Mouse (Mus musculus) heart, postnatal 0 days (tissue): Measurements from ENCODE around the gene Ms4a2. TPM values are rescaled to one million over a fixed set of nuclear protein-coding genes. Genes with fewer than 3 reads are reported as not detected.

Experiments used
- ATAC-seq: fragments of 200-750 bp; cut with Nextera tagmentation; 2 replicates; pipeline ENCODE4 v1.8.0; 2017; ENCODE audit warnings: low read depth, moderate number of reproducible peaks, moderate library complexity; ENCODE audit not compliant: insufficient read depth
- DNase-seq: peaks from one replicate; pipeline ENCODE4 v3.0.0-alpha.2; 2016; ENCODE audit warnings: low spot score
- H3K27ac ChIP-seq: fragments of 300-500 bp; sonication (generic); 2 replicates; pipeline ENCODE4 v1.5.1; 2014; ENCODE audit warnings: low read depth, mild to moderate bottlenecking
- H3K27me3 ChIP-seq: fragments of 300-500 bp; sonication (generic); 2 replicates; pipeline ENCODE4 v1.6.1; 2014; ENCODE audit warnings: low read length, mixed read lengths; ENCODE audit not compliant: control insufficient read depth, insufficient read depth
- H3K36me3 ChIP-seq: fragments of 300-500 bp; sonication (generic); replicated peaks from 2 replicates; pipeline ENCODE4 v1.6.1; 2014; ENCODE audit warnings: low read length, mixed read lengths; ENCODE audit not compliant: control insufficient read depth, insufficient read depth
- H3K4me1 ChIP-seq: fragments of 300-500 bp; sonication (generic); 2 replicates; pipeline ENCODE4 v1.6.1; 2014; ENCODE audit warnings: antibody characterized with exemption; ENCODE audit not compliant: control insufficient read depth, insufficient read depth
- H3K4me2 ChIP-seq: fragments of 300-500 bp; sonication (generic); 2 replicates; pipeline ENCODE4 v1.6.1; 2014; ENCODE audit warnings: low read depth, mild to moderate bottlenecking, low read length, moderate library complexity
- H3K4me3 ChIP-seq: fragments of 300-500 bp; sonication (generic); 2 replicates; pipeline ENCODE4 v1.5.1; 2014; ENCODE audit warnings: low read depth, low read length
- H3K9ac ChIP-seq: fragments of 300-500 bp; sonication (generic); replicated peaks from 2 replicates; pipeline ENCODE4 v1.6.1; 2014; ENCODE audit warnings: low read depth, low read length, mixed read lengths
- H3K9me3 ChIP-seq: fragments of 300-500 bp; sonication (generic); replicated peaks from 2 replicates; pipeline ENCODE4 v1.6.1; 2016; ENCODE audit warnings: low read length; ENCODE audit not compliant: control insufficient read depth
- CTCF ChIP-seq: IDR thresholded peaks from 2 replicates; pipeline ENCODE4 v1.5.1; 2016; ENCODE audit warnings: antibody characterized with exemption, control low read depth, low read depth
- EP300 ChIP-seq: IDR thresholded peaks from 2 replicates; pipeline ENCODE4 v1.6.1; 2016; ENCODE audit warnings: antibody characterized with exemption, low read depth
- WGBS: fragments of 180-500 bp; shearing (Covaris S2); extraction: QIAGEN DNeasy Blood & Tissue Kit; methylation state at CpG from one replicate; pipeline ENCODE4 v1.1.7; 2014; 5-methylcytosine and 5-hydroxymethylcytosine counted together
- polyA plus RNA-seq: library from polyadenylated mRNA; unstranded; fragments of >200 nt; fragmentation: Nextera tagmentation; extraction: Ambion mirVana; gene quantifications from 2 replicates; pipeline ENCODE4 v1.2.1, GENCODE M21; 2015
- total RNA-seq: library from RNA; depleted of rRNA; stranded (reverse); fragments of >200 nt; gene quantifications from 2 replicates; pipeline ENCODE4 v1.2.3, GENCODE M21; 2014; ENCODE audit warnings: low replicate concordance

Gene Ms4a2
- total and polyA plus RNA-seq, 2 experiments from 2014 or later = 0.18 TPM; not detected in 1

DNA sequence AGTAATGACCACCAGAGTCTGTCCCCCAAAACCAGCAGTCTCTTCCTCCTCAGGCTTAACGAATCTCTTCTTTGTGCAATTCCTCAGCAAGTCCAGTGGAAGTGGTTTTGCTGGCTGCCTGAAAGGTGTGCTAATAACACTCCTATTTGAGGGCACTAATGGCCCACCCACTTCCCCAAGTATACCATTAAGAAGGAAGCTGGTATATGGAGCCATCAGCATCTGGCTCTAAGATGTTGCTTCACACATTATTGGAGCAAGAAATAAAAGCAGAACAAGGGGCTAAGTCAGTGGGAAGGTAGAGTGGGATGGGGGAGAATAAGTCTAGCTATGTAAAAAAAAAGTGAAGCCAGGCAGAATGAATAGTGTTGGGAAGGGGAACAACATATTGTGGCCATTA is 17.2 kb upstream of the Ms4a2 start, which contains the start of gene Ms4a3:
TSS of gene Ms4a3 (minus strand) at position 120 of the 400 bp plus-strand sequence.
- Histone ChIP-seq H3K9ac (no peak within 1 kb of the TSS), H3K9me3 (no peaks in the 10 kb centered on the region), H3K27ac (no peak within 1 kb of the TSS), H3K4me3 (no peak within 1 kb of the TSS), H3K4me1 (no peaks in the 10 kb centered on the region), H3K27me3 (no peaks in the 10 kb centered on the region), H3K4me2 (no peak within 1 kb of the TSS), H3K36me3 (no peaks in the 10 kb centered on the region)
- DNase-seq (no peak), ATAC-seq (no peak)
- WGBS = 45% methylated on average over 1 of the region's 1 CpGs
- TF ChIP-seq CTCF = no peak
- no peak for TF ChIP-seq EP300

DNA sequence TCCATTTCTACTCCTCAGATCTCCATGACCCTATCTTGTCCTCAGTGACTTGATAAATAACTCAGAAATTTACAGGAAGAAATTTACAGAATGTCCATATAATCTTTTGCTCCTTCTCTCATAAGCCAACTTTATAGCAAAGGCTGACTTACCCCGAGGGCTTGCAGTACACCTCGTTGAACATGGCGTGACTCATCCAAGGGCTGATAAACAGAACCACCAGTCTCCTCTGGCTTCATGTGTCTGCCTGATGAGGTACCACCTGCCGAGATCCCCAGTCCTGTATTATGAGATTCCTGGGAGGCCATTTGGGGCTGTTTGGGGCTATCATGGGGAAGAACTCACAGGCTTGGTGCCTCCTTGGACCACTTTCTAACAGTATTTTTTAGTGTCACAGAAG is 15.5 kb upstream of the Ms4a2 start:
- no peak for DNase-seq
- no peaks in the 10 kb centered on the region for H3K36me3 ChIP-seq
- no peak overlapping the region for H3K4me2 ChIP-seq
- no peak overlapping the region for H3K27ac ChIP-seq
- H3K9me3 ChIP-seq = no peaks in the 10 kb centered on the region
- no peak overlapping the region for H3K4me3 ChIP-seq
- 50% methylated on average over 4 of the region's 4 CpGs for WGBS
- no peak overlapping the region for H3K9ac ChIP-seq
- no peaks in the 10 kb centered on the region for H3K27me3 ChIP-seq
- H3K4me1 ChIP-seq = no peaks in the 10 kb centered on the region
- no peak for TF ChIP-seq CTCF
- no peak for TF ChIP-seq EP300
- no peak for ATAC-seq

DNA sequence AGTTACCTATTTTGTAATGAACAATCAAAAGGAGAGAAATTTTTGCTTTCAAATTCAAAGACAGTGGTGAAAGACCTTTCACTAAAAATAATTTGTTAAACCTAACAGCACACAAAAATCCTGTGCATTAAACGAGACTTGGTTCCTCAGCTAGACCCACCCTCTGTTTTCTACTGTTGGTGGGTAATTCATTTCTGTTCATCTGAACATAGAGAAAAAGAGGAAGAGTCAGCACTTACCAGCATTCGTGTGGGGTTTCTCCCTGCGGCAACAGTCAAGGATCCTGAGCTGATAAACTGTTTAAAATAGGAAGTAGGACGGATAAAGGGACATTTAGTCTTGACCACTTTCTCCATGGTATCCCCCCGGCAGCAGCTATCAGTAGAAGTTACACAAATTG is 12.1 kb upstream of the Ms4a2 start:
- TF ChIP-seq EP300 = no peak
- no peak for TF ChIP-seq CTCF
- no peaks in the 10 kb centered on the region for H3K27me3 ChIP-seq
- no peak overlapping the region for H3K4me3 ChIP-seq
- H3K36me3 ChIP-seq = no peaks in the 10 kb centered on the region
- H3K9me3 ChIP-seq = no peaks in the 10 kb centered on the region
- no peak for DNase-seq
- H3K4me1 ChIP-seq = no peaks in the 10 kb centered on the region
- no peak for ATAC-seq
- 37% methylated on average over 5 of the region's 5 CpGs for WGBS
- H3K9ac ChIP-seq = no peak overlapping the region
- H3K4me2 ChIP-seq = no peak overlapping the region
- no peak overlapping the region for H3K27ac ChIP-seq

DNA sequence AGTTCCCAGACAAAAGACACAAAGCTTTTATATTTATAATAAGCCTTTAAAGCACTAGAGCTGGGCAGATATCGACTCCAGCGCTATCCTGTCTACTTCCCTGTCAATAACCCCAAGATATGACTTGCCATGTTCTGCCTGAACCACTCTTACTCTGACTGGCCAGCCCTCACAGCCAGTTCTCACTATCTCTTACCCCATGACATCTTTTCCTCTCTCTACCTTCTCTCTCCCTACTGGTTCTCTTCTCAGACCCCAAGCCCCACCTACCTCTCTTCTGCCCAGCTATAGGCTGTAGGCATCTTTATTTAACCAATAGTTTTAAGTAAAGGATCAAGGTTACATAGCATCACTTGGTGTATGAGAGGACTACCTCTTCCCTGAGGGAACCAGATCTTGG is 10.8 kb upstream of the Ms4a2 start:
- Histone ChIP-seq H3K36me3 (no peaks in the 10 kb centered on the region), H3K27me3 (no peaks in the 10 kb centered on the region), H3K27ac (no peak overlapping the region), H3K4me3 (no peak overlapping the region), H3K4me2 (no peak overlapping the region), H3K4me1 (no peaks in the 10 kb centered on the region), H3K9ac (no peak overlapping the region), H3K9me3 (no peaks in the 10 kb centered on the region)
- ATAC-seq (no peak), DNase-seq (no peak)
- WGBS = 60% methylated on average over 2 of the region's 2 CpGs
- no peak for TF ChIP-seq EP300
- TF ChIP-seq CTCF = no peak

DNA sequence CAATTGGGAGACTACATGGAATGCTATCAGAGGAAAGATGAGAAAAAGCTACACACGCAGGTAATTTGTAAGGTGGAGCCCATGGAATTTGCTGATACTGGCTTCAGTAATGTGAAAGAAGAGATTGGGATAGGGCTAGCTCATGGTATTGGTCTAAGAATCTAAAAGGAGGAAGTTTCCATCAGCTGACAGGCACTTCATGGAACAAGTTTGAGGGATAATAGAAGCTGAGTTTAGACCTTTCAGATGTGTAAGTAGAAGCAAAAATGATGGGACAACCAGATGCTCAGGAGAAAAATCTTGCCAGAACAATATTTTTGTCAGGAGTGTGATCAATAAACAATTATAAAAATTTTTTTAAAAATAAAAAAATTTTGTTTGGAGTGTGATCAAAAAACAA is 10.2 kb upstream of the Ms4a2 start:
- ATAC-seq = no peak
- TF ChIP-seq CTCF (no peak), EP300 (no peak)
- Histone ChIP-seq H3K4me2 (no peak overlapping the region), H3K36me3 (no peaks in the 10 kb centered on the region), H3K27ac (no peak overlapping the region), H3K4me1 (no peaks in the 10 kb centered on the region), H3K9me3 (no peaks in the 10 kb centered on the region), H3K9ac (no peak overlapping the region), H3K4me3 (no peak overlapping the region), H3K27me3 (no peaks in the 10 kb centered on the region)
- no peak for DNase-seq
- 83% methylated on average over 1 of the region's 1 CpGs for WGBS

DNA sequence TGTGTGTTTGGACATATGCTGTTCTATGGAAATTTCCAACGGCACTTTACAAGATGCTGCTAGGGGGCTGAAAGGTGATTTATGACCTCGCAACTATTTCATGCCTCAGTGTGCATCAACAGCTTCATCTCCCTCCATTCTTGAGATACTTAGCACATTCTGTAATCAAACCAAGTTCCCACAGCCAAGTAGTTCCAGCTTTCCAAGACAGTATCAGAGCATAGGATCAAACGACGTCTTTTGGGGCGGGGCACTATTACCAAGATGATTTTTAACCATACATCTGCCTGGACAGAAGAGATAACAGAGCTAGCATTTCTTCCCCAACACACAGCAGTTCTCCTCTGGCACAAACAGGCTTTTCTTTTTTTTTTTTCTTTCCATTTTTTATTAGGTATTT is 1.7 kb upstream of the Ms4a2 start:
- no peaks in the 10 kb centered on the region for H3K9me3 ChIP-seq
- WGBS = 67% methylated on average over 5 of the region's 5 CpGs
- H3K27ac ChIP-seq = no peak overlapping the region
- ATAC-seq (no peak), DNase-seq (no peak)
- no peaks in the 10 kb centered on the region for H3K36me3 ChIP-seq
- H3K27me3 ChIP-seq = no peaks in the 10 kb centered on the region
- no peak overlapping the region for H3K9ac ChIP-seq
- TF ChIP-seq EP300 (no peak), CTCF (no peak)
- no peak overlapping the region for H3K4me2 ChIP-seq
- no peak overlapping the region for H3K4me3 ChIP-seq
- H3K4me1 ChIP-seq = no peaks in the 10 kb centered on the region
